Mouse (Mus musculus) limb, embryonic 14.5 days (tissue): Measurements from ENCODE around the gene Rsc1a1. TPM values are rescaled to one million over a fixed set of nuclear protein-coding genes. Genes with fewer than 3 reads are reported as not detected.

Experiments
- ATAC-seq: fragments of 200-750 bp; cut with Nextera tagmentation; 2 replicates; pipeline ENCODE4 v1.8.0; 2017; ENCODE audit warnings: low read depth, moderate number of reproducible peaks, moderate TSS enrichment; ENCODE audit not compliant: low FRiP score
- DNase-seq: peaks from one replicate; pipeline ENCODE4 v3.0.0-alpha.2; 2015; ENCODE audit warnings: low spot score
- H3K27ac ChIP-seq: fragments of 300-500 bp; sonication (generic); replicated peaks from 2 replicates; pipeline ENCODE4 v1.5.1; 2014; ENCODE audit warnings: low read depth, mild to moderate bottlenecking, low read length, moderate library complexity, mixed read lengths
- H3K27me3 ChIP-seq: fragments of 300-500 bp; sonication (generic); 2 replicates; pipeline ENCODE4 v1.6.1; 2014; ENCODE audit warnings: low read length, mixed read lengths; ENCODE audit not compliant: control insufficient read depth, insufficient read depth
- H3K36me3 ChIP-seq: fragments of 300-500 bp; sonication (generic); 2 replicates; pipeline ENCODE4 v1.6.1; 2014; ENCODE audit warnings: mild to moderate bottlenecking, low read length, moderate library complexity, mixed read lengths; ENCODE audit not compliant: control insufficient read depth, insufficient read depth
- H3K4me1 ChIP-seq: fragments of 300-500 bp; sonication (generic); 2 replicates; pipeline ENCODE4 v1.6.1; 2014; ENCODE audit warnings: antibody characterized with exemption, low read length, mixed read lengths; ENCODE audit not compliant: control insufficient read depth, insufficient read depth
- H3K4me2 ChIP-seq: fragments of 300-500 bp; sonication (generic); replicated peaks from 2 replicates; pipeline ENCODE4 v1.6.1; 2014; ENCODE audit warnings: low read depth, mild to moderate bottlenecking, low read length, moderate library complexity; ENCODE audit not compliant: severe bottlenecking
- H3K4me3 ChIP-seq: fragments of 300-500 bp; sonication (generic); replicated peaks from 2 replicates; pipeline ENCODE4 v1.5.1; 2014; ENCODE audit warnings: low read length
- H3K9ac ChIP-seq: fragments of 300-500 bp; sonication (generic); 2 replicates; pipeline ENCODE4 v1.6.1; 2014; ENCODE audit warnings: mild to moderate bottlenecking, low read depth, low read length, moderate library complexity; ENCODE audit not compliant: severe bottlenecking
- H3K9me3 ChIP-seq: fragments of 300-500 bp; sonication (generic); 2 replicates; pipeline ENCODE4 v1.6.1; 2016; ENCODE audit warnings: low read length; ENCODE audit not compliant: control insufficient read depth
- POLR2A ChIP-seq: fragments of 200-500 bp; IDR thresholded peaks from 2 replicates; pipeline ENCODE4 v1.8.0; 2012; ENCODE audit warnings: inconsistent platforms, mild to moderate bottlenecking, moderate library complexity, borderline replicate concordance; ENCODE audit not compliant: insufficient read depth, insufficient read length; ENCODE audit errors: extremely low read depth
- WGBS: fragments of 180-500 bp; shearing (Covaris S2); extraction: QIAGEN DNeasy Blood & Tissue Kit; methylation state at CpG from one replicate; pipeline ENCODE4 v1.1.7; 2014; 5-methylcytosine and 5-hydroxymethylcytosine counted together
- polyA plus RNA-seq, 2 experiments: library from polyadenylated mRNA; depleted of rRNA in 1 of 2; stranded (reverse) in 1 of 2; unstranded in 1 of 2; fragments of >200 nt; fragmentation: Nextera tagmentation in 1 of 2; extraction: Ambion mirVana in 1 of 2; gene quantifications; 2 replicates each; pipeline versions ENCODE4 v1.2.1 to v1.2.3; 2012 to 2014

Rsc1a1 gene
- polyA plus RNA-seq, 2 experiments: 1.5 to 9.0 TPM

DNA sequence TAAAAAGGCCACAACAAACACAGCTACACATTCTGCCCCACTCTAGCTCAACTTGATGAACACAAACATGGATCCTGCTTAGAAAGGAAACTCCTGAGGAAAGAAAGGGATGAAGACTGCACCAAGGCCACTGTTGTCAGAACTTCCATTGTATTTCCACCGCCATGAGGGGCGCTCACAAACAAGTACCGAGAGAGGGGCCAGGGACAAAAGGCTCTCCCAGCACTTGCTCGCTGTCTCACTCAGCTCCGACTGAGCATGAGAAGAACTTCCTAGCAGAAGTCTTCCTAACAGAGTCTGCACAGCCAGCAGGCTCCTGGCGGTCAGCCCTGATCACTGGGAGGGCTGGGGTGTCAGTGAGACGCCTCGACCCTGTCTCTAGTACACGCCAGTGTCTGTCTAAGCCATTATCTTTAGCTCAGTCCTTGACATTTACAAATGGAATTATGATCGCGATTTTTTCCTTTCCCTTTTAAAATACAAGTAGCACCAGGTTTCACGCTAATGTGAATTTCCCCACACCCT lies 2.6 kb downstream of the Rsc1a1 start:
- Histone ChIP-seq H3K27ac (no peak overlapping the region), H3K36me3 (peaks cover 55% of the 10 kb centered on the region), H3K27me3 (no peaks in the 10 kb centered on the region), H3K4me3 (no peak overlapping the region), H3K4me2 (no peak overlapping the region), H3K9ac (no peak overlapping the region), H3K9me3 (no peaks in the 10 kb centered on the region), H3K4me1 (no peaks in the 10 kb centered on the region)
- TF ChIP-seq POLR2A: no peak
- DNase-seq (no peak), ATAC-seq (no peak)
- 86% methylated on average over 12 of the region's 12 CpGs for WGBS

DNA sequence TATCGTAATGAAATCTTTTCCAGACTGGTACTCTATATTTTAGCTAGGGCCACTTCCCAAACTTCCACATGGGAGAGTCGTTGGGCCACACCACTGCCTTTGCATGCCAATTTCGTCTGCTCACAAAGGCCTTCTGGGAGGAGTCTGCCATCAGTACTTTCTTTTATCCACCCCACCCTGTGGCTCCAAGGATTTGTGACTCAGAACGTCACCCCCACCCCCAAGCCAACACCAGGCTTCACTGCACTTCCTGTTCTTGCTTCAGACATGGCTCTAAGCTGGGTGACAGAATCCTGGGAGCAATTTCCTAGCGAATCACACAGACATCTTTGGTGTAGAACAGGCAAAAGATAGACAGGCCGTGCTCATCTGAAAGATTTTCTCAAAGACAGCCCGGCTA lies 3.6 kb downstream of the Rsc1a1 start:
- 63% methylated on average over 7 of the region's 7 CpGs for WGBS
- TF ChIP-seq POLR2A: no peak

DNA sequence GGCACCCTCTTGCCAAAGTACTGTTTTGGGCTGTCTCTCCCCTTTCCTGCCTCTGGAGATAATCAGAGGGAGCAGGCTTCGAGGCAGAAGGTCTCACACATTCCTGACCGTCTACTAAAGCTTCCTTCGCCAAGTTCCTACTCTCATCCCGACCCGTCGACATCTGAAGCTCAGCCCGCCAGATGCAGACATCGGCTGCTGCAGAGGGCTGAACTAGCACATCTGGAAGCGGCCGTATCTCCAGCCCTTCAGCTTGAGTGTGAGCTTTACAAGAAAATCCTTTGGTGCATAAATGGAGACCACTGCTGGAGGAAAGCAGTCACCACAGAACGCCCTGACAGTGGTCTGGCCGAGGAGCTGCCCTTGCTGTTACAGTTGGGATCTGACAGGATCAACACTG lies 4.5 kb downstream of the Rsc1a1 start:
- DNase-seq: no peak
- ATAC-seq: peak; percentile 24; the same call in 1 of the 2 replicates
- H3K9ac ChIP-seq: no peak overlapping the region; the same call in 1 of the 2 replicates
- H3K4me2 ChIP-seq: no peak overlapping the region
- no peak for TF ChIP-seq POLR2A
- no peaks in the 10 kb centered on the region for H3K9me3 ChIP-seq
- no peaks in the 10 kb centered on the region for H3K4me1 ChIP-seq
- no peak overlapping the region for H3K27ac ChIP-seq
- H3K36me3 ChIP-seq: peaks cover 43% of the 10 kb centered on the region
- WGBS: 24% methylated on average over 12 of the region's 12 CpGs
- no peaks in the 10 kb centered on the region for H3K27me3 ChIP-seq
- no peak overlapping the region for H3K4me3 ChIP-seq

More for the DNA sequence above, 3.6 kb downstream of the Rsc1a1 start:
- H3K4me2 ChIP-seq: no peak overlapping the region
- H3K27me3 ChIP-seq: no peaks in the 10 kb centered on the region
- no peak overlapping the region for H3K9ac ChIP-seq
- ATAC-seq (no peak), DNase-seq (no peak)
- H3K4me3 ChIP-seq: no peak overlapping the region
- H3K9me3 ChIP-seq: no peaks in the 10 kb centered on the region
- no peak overlapping the region for H3K27ac ChIP-seq
- H3K36me3 ChIP-seq: peaks cover 51% of the 10 kb centered on the region
- no peaks in the 10 kb centered on the region for H3K4me1 ChIP-seq

DNA sequence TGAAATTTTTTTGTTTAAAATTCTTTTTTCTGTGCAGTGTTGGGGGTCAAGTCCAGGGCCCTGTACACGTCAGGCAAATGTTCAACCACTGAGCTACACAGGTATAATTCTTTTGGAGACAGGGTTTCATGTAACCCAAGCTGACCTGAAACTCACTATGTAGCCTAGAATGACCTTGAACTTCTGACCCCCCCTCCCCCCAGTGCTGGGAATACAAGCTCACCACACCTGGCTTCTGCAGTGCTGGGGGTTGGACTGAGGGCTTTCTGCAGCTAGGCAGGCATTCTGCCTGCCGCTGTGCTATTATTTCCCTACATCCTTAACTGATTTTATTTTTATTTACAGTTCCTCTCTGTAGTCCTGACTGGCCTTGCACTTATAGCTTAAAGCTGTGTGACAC lies 6.4 kb downstream of the Rsc1a1 start:
- H3K4me1 ChIP-seq: no peaks in the 10 kb centered on the region
- no peak for TF ChIP-seq POLR2A
- no peak for DNase-seq
- no peak overlapping the region for H3K4me2 ChIP-seq
- no peak overlapping the region for H3K9ac ChIP-seq
- no peak overlapping the region for H3K4me3 ChIP-seq
- no peak for ATAC-seq
- H3K27me3 ChIP-seq: no peaks in the 10 kb centered on the region
- no peak overlapping the region for H3K27ac ChIP-seq
- H3K9me3 ChIP-seq: no peaks in the 10 kb centered on the region
- WGBS: 81% methylated on average over 2 of the region's 2 CpGs
- H3K36me3 ChIP-seq: peaks cover 26% of the 10 kb centered on the region

DNA sequence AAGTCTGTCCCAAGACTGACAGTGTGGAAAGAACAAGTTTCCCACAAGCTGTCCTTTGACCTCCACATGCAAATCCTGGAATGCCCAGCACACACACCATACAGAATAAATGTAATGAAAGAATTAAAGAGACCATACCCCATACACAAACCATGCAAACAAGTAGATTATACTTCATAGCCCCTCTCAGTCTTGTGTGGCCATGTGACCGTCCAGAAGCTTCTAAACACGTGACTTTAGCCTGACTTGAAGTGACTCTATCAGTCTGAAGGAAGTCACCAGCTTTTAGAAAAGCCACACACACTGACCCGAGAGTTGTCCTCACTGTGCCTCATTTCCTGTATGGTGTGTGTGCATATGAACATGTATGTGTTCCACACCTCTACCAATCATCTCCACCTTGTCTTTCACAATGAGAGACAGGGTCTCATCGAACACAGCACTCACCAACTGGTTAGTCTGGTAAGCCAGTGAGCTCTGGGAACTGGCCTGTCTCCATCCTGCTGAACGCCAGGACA lies 8.9 kb downstream of the Rsc1a1 start:
- TF ChIP-seq POLR2A: no peak
- no peak for ATAC-seq
- WGBS: 72% methylated on average over 5 of the region's 5 CpGs

More for the DNA sequence above, 8.9 kb downstream of the Rsc1a1 start:
- no peak overlapping the region for H3K4me2 ChIP-seq
- H3K4me3 ChIP-seq: no peak overlapping the region
- H3K36me3 ChIP-seq: 0 out of 2 replicates have a peak, but pooled peaks cover 3% of the 10 kb centered on the region
- H3K4me1 ChIP-seq: no peaks in the 10 kb centered on the region
- no peak overlapping the region for H3K9ac ChIP-seq
- H3K27me3 ChIP-seq: no peaks in the 10 kb centered on the region
- DNase-seq: no peak
- no peak overlapping the region for H3K27ac ChIP-seq
- no peaks in the 10 kb centered on the region for H3K9me3 ChIP-seq
